Mouse (Mus musculus) small intestine, adult 2 months (tissue): ENCODE measurements around the gene Hoxa5. TPM values are rescaled to one million over a fixed set of nuclear protein-coding genes. Genes with fewer than 3 reads are reported as not detected.

Experiments used
- H3K27ac ChIP-seq: fragments of 200-500 bp; 2 replicates; pipeline ENCODE4 v1.5.1; 2012; ENCODE audit warnings: low read depth, low read length, control low read depth, inconsistent platforms; ENCODE audit not compliant: insufficient read depth
- H3K27me3 ChIP-seq: fragments of 200-500 bp; 2 replicates; pipeline ENCODE4 v1.6.1; 2012; ENCODE audit warnings: mild to moderate bottlenecking, moderate library complexity, low read length, inconsistent platforms; ENCODE audit not compliant: control insufficient read depth, insufficient read depth
- H3K36me3 ChIP-seq: fragments of 200-500 bp; 2 replicates; pipeline ENCODE4 v1.6.1; 2012; ENCODE audit warnings: mild to moderate bottlenecking, low read length, control low read depth, inconsistent platforms; ENCODE audit not compliant: control insufficient read depth, insufficient read depth
- H3K4me1 ChIP-seq: fragments of 200-500 bp; 2 replicates; pipeline ENCODE4 v1.6.1; 2012; ENCODE audit warnings: low read length, inconsistent platforms, mixed read lengths; ENCODE audit not compliant: control insufficient read depth, insufficient read depth, insufficient read length
- H3K4me3 ChIP-seq: fragments of 200-500 bp; 2 replicates; pipeline ENCODE4 v1.5.1; 2012; ENCODE audit warnings: low read depth, mild to moderate bottlenecking, control low read depth, inconsistent platforms, low read length, moderate library complexity
- CTCF ChIP-seq: fragments of 200-500 bp; IDR thresholded peaks from 2 replicates; pipeline ENCODE4 v1.5.1; 2012; ENCODE audit warnings: low read depth, mild to moderate bottlenecking, control low read depth, inconsistent platforms, low read length, moderate library complexity, mixed read lengths; ENCODE audit not compliant: insufficient replicate concordance, insufficient read length; ENCODE audit errors: extremely low read depth
- POLR2A ChIP-seq: fragments of 200-500 bp; IDR thresholded peaks from 2 replicates; pipeline ENCODE4 v1.6.1; 2012; ENCODE audit warnings: low read depth, mild to moderate bottlenecking, control low read depth, inconsistent platforms, low read length, moderate library complexity
- WGBS: fragments of 180-500 bp; shearing (Covaris S2); methylation state at CpG from one replicate; pipeline ENCODE4 v1.1.7; 2018; 5-methylcytosine and 5-hydroxymethylcytosine counted together
- polyA plus RNA-seq: library from polyadenylated mRNA; depleted of rRNA; stranded (reverse); fragments of >200 nt; gene quantifications from 2 replicates; pipeline ENCODE4 v1.2.3, GENCODE M21; 2012

The Hoxa5 gene
- polyA plus RNA-seq, 1 experiment = 4.7 TPM

DNA sequence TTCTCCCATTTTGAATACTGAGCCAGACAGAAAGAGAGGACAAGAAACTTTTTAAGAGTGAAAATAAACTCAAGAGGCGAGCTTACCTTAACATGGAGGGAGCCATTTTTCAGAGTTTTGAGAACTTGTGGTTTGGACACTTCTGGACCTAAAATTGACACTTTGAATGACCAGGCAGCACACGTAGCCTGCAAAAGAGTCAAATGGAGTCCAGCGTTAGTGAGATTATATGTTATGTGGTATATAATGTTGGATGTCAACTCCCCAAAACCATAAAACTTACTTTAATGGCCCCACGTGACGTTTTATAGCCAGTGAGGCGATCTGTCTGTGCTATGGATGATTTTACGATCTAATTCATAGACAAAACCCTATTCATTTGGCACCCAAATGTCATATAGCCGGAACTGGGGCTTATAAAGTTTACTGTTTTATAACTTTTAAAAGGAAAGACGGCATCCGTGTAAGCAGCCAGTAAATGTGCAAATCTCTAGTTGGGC, 3.6 kb downstream of the Hoxa5 start:
- Histone ChIP-seq H3K27me3 (peaks cover 37% of the 10 kb centered on the region), H3K36me3 (no peaks in the 10 kb centered on the region), H3K4me1 (peaks cover 11% of the 10 kb centered on the region), H3K4me3 (peak overlapping the region; percentile 41), H3K27ac (peak overlapping the region; percentile 37; the same call in 1 of the 2 replicates)
- 14% methylated on average over 10 of the region's 10 CpGs for WGBS
- TF ChIP-seq POLR2A = no peak
- no peak for TF ChIP-seq CTCF

GRCm38 (mm10) chr6:52200073-52200750, 4.2 kb downstream of the Hoxa5 start:
- peak overlapping the region; percentile 41 for H3K4me3 ChIP-seq

GRCm38 (mm10) chr6:52197271-52197670, 7.1 kb downstream of the Hoxa5 start:
- peaks cover 11% of the 10 kb centered on the region for H3K4me1 ChIP-seq

More at GRCm38 (mm10) chr6:52200073-52200750, 4.2 kb downstream of the Hoxa5 start:
- Histone ChIP-seq H3K27me3 (peaks cover 32% of the 10 kb centered on the region), H3K4me1 (peaks cover 11% of the 10 kb centered on the region), H3K36me3 (no peaks in the 10 kb centered on the region), H3K27ac (peak overlapping the region; percentile 37)
- WGBS = 18% methylated on average over 30 of the region's 30 CpGs
- TF ChIP-seq CTCF = no peak
- TF ChIP-seq POLR2A = no peak

GRCm38 (mm10) chr6:52196811-52197210, 7.6 kb downstream of the Hoxa5 start:
- Histone ChIP-seq H3K36me3 (no peaks in the 10 kb centered on the region), H3K27ac (no peak overlapping the region), H3K4me3 (no peak overlapping the region), H3K27me3 (peaks cover 20% of the 10 kb centered on the region), H3K4me1 (peaks cover 16% of the 10 kb centered on the region)
- TF ChIP-seq CTCF (no peak), POLR2A (no peak)
- WGBS = 53% methylated on average over 9 of the region's 9 CpGs

More at GRCm38 (mm10) chr6:52197271-52197670, 7.1 kb downstream of the Hoxa5 start:
- Histone ChIP-seq H3K4me3 (no peak overlapping the region), H3K36me3 (no peaks in the 10 kb centered on the region), H3K27me3 (peaks cover 16% of the 10 kb centered on the region), H3K27ac (no peak overlapping the region)
- WGBS = 35% methylated on average over 10 of the region's 10 CpGs
- TF ChIP-seq POLR2A (no peak), CTCF (peak; percentile 35; the same call in 1 of the 2 replicates)

- Histone ChIP-seq H3K4me1 (peaks cover 5% of the 10 kb centered on the region), H3K27ac (no peak overlapping the region), H3K27me3 (peaks cover 27% of the 10 kb centered on the region), H3K36me3 (no peaks in the 10 kb centered on the region), H3K4me3 (no peak overlapping the region)
- TF ChIP-seq POLR2A (no peak), CTCF (no peak)
- WGBS = 42% methylated on average over 10 of the region's 10 CpGs
Measured at GRCm38 (mm10) chr6:52194690-52195089, 9.7 kb downstream of the Hoxa5 start.

DNA sequence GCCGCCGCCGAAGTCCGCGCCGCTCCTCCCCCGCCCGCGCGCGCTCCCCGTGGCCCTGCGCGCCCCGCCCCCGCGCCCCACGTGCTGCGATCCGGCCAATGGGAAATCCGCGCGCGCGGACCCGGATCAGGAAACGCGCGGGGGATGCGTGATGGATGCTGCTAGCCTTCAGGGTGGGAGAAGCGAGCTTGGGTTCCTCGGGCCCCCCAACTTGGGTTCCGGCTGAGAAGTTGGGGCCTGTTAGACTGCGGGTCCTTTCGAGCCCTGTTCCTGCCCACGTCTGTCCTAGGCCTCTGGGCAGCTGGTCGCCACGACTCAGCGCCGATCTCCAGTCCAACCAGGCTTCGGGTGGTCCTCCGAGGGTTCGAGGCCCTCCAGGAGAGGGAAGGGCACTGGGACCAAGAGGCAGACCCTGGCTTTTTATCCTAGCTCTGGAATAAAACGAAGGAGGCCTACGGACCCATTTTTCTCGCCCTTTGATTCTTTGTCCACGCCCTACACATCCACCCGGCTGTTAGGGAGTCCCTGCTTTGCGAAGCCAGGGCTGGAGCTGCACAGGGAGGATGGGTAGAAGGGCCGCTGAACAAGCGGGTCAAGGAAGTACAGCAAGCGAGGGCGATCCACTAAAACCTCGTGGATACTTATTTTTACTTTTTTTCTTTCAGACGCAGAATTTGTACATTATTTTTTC, 12.4 kb downstream of the Hoxa5 start:
- 2% methylated on average over 42 of the region's 55 CpGs for WGBS
- peak overlapping the region; percentile 53 for H3K27ac ChIP-seq
- peaks cover 27% of the 10 kb centered on the region for H3K27me3 ChIP-seq
- TF ChIP-seq CTCF (no peak), POLR2A (peak; percentile 55; the same call in 1 of the 2 replicates)
- H3K4me1 ChIP-seq = peaks cover 5% of the 10 kb centered on the region
- no peaks in the 10 kb centered on the region for H3K36me3 ChIP-seq
- peak overlapping the region; percentile 99 for H3K4me3 ChIP-seq

GRCm38 (mm10) chr6:52190906-52191810, 13.2 kb downstream of the Hoxa5 start, which contains the start of gene Hoxa4:
Gene Hoxa4, minus strand, starts transcription at chr6:52191753.
- H3K4me1 ChIP-seq = peaks cover 5% of the 10 kb centered on the region
- peaks cover 30% of the 10 kb centered on the region for H3K27me3 ChIP-seq
- peak within 1 kb of the TSS; percentile 99 for H3K4me3 ChIP-seq
- peak within 1 kb of the TSS; percentile 53 for H3K27ac ChIP-seq
- H3K36me3 ChIP-seq = no peaks in the 10 kb centered on the region
- TF ChIP-seq POLR2A (no peak), CTCF (no peak)
- 10% methylated on average over 92 of the region's 102 CpGs for WGBS
